Mouse (Mus musculus): ENCODE data around the gene Eps8l1. TPM values are rescaled to one million over a fixed set of nuclear protein-coding genes. Genes with fewer than 3 reads are reported as not detected.

Gene Eps8l1
- polyA plus RNA-seq, 1 experiment from 2014 or later: 3.0 TPM

- WGBS: under 1% methylated on average over 39 of the region's 39 CpGs
- peak overlapping the region; percentile 97 for H3K27ac ChIP-seq (ENCODE audit: poor library complexity, severe bottlenecking)
- peaks cover 30% of the 10 kb centered on the region for H3K36me3 ChIP-seq
- peak; percentile 91 for ATAC-seq (ENCODE audit: insufficient number of reproducible peaks, low FRiP score)
- H3K9me3 ChIP-seq (replicated peaks): no peaks in the 10 kb centered on the region; the same call in 1 of the 2 replicates
- H3K9ac ChIP-seq: peak overlapping the region; percentile 71
- H3K4me2 ChIP-seq: peak overlapping the region; percentile 93
- peaks cover 21% of the 10 kb centered on the region for H3K27me3 ChIP-seq (replicated peaks)
- H3K4me3 ChIP-seq: peak overlapping the region; percentile 63
- peaks cover 27% of the 10 kb centered on the region for H3K4me1 ChIP-seq (replicated peaks)
Measured at GRCm38 (mm10) chr7:4478021-4478795, 17.7 kb downstream of the Eps8l1 start.

GRCm38 (mm10) chr7:4478796-4479291 is 18.4 kb downstream of the Eps8l1 start:
- Histone ChIP-seq H3K36me3 (peaks cover 36% of the 10 kb centered on the region), H3K4me2 (peak overlapping the region; percentile 93), H3K9ac (peak overlapping the region; percentile 65), H3K27ac (ENCODE audit: poor library complexity, severe bottlenecking) (peak overlapping the region; percentile 97), H3K9me3 (replicated peaks) (no peaks in the 10 kb centered on the region; the same call in 1 of the 2 replicates), H3K27me3 (replicated peaks) (peaks cover 15% of the 10 kb centered on the region), H3K4me1 (replicated peaks) (peaks cover 26% of the 10 kb centered on the region), H3K4me3 (peak overlapping the region; percentile 63)
- 7% methylated on average over 16 of the region's 16 CpGs for WGBS
- ATAC-seq (ENCODE audit: insufficient number of reproducible peaks, low FRiP score): no peak

- Histone ChIP-seq H3K27ac (ENCODE audit: poor library complexity, severe bottlenecking) (no peak overlapping the region), H3K4me3 (no peak overlapping the region), H3K4me2 (peak overlapping the region; percentile 93; the same call in 1 of the 2 replicates), H3K36me3 (peaks cover 45% of the 10 kb centered on the region), H3K27me3 (replicated peaks) (peaks cover 7% of the 10 kb centered on the region; the same call in 1 of the 2 replicates), H3K9me3 (replicated peaks) (no peaks in the 10 kb centered on the region; the same call in 1 of the 2 replicates), H3K9ac (0 out of 2 replicates have a peak overlapping the region, but pooled peaks have one; percentile 65), H3K4me1 (replicated peaks) (peaks cover 20% of the 10 kb centered on the region)
- WGBS: 26% methylated on average over 6 of the region's 6 CpGs
- ATAC-seq (ENCODE audit: insufficient number of reproducible peaks, low FRiP score): no peak
Measured at GRCm38 (mm10) chr7:4479674-4480073, 19.2 kb downstream of the Eps8l1 start.

- Histone ChIP-seq H3K36me3 (peaks cover 68% of the 10 kb centered on the region), H3K27ac (ENCODE audit: poor library complexity, severe bottlenecking) (no peak overlapping the region), H3K4me1 (replicated peaks) (peaks cover 20% of the 10 kb centered on the region), H3K4me2 (no peak overlapping the region), H3K4me3 (no peak overlapping the region), H3K27me3 (replicated peaks) (no peaks in the 10 kb centered on the region), H3K9ac (no peak overlapping the region), H3K9me3 (replicated peaks) (no peaks in the 10 kb centered on the region)
- no peak for ATAC-seq (ENCODE audit: insufficient number of reproducible peaks, low FRiP score)
- 85% methylated on average over 12 of the region's 12 CpGs for WGBS
Measured at GRCm38 (mm10) chr7:4482281-4482680, 21.8 kb downstream of the Eps8l1 start.

- peak; percentile 75; the same call in 1 of the 2 replicates for ATAC-seq (ENCODE audit: insufficient number of reproducible peaks, low FRiP score)
- 53% methylated on average over 6 of the region's 6 CpGs for WGBS
Measured at GRCm38 (mm10) chr7:4491308-4491707, 30.8 kb downstream of the Eps8l1 start.

GRCm38 (mm10) chr7:4492284-4493224 is 32.1 kb downstream of the Eps8l1 start:
- peaks cover 82% of the 10 kb centered on the region for H3K36me3 ChIP-seq
- H3K27me3 ChIP-seq (replicated peaks): no peaks in the 10 kb centered on the region
- ATAC-seq (ENCODE audit: insufficient number of reproducible peaks, low FRiP score): no peak
- no peaks in the 10 kb centered on the region for H3K9me3 ChIP-seq (replicated peaks)
- H3K4me2 ChIP-seq: no peak overlapping the region
- H3K9ac ChIP-seq: peak overlapping the region; percentile 20; the same call in 1 of the 2 replicates
- WGBS: 77% methylated on average over 13 of the region's 13 CpGs
- peaks cover 40% of the 10 kb centered on the region for H3K4me1 ChIP-seq (replicated peaks)
- no peak overlapping the region for H3K4me3 ChIP-seq
- H3K27ac ChIP-seq (ENCODE audit: poor library complexity, severe bottlenecking): peak overlapping the region; percentile 45

More at GRCm38 (mm10) chr7:4491308-4491707, 30.8 kb downstream of the Eps8l1 start:
- no peak overlapping the region for H3K9ac ChIP-seq
- no peak overlapping the region for H3K4me3 ChIP-seq
- no peaks in the 10 kb centered on the region for H3K9me3 ChIP-seq (replicated peaks)
- H3K27ac ChIP-seq (ENCODE audit: poor library complexity, severe bottlenecking): peak overlapping the region; percentile 83
- H3K27me3 ChIP-seq (replicated peaks): no peaks in the 10 kb centered on the region
- H3K4me2 ChIP-seq: no peak overlapping the region
- H3K4me1 ChIP-seq (replicated peaks): peaks cover 32% of the 10 kb centered on the region
- H3K36me3 ChIP-seq: peaks cover 79% of the 10 kb centered on the region

DNA sequence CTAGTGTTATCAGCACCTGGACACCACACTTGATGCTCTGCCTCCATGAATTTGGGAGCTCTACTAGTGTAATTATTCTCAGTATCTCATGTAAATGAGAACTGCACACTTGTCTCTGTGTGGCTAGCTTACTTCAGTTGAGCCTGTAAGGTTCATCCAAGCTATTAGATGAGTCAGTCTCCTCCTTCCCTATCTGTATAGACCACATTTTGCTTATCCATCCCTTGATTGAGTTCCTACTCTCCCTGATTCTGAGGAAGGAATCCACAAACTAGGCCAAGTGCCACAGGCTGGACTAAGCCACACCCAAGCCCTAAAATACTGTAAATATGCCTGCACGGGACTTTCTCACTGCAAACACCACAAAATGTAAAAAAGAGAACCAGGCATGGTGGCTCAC is 33.5 kb downstream of the Eps8l1 start:
- ATAC-seq (ENCODE audit: insufficient number of reproducible peaks, low FRiP score): no peak
- no peak overlapping the region for H3K4me3 ChIP-seq
- H3K27ac ChIP-seq (ENCODE audit: poor library complexity, severe bottlenecking): no peak overlapping the region
- H3K9ac ChIP-seq: no peak overlapping the region
- H3K27me3 ChIP-seq (replicated peaks): no peaks in the 10 kb centered on the region
- WGBS: 61% methylated on average over 1 of the region's 1 CpGs
- H3K4me1 ChIP-seq (replicated peaks): peaks cover 55% of the 10 kb centered on the region
- H3K36me3 ChIP-seq: peaks cover 68% of the 10 kb centered on the region
- H3K9me3 ChIP-seq (replicated peaks): no peaks in the 10 kb centered on the region
- H3K4me2 ChIP-seq: no peak overlapping the region

- no peak overlapping the region for H3K4me3 ChIP-seq
- H3K36me3 ChIP-seq: peaks cover 51% of the 10 kb centered on the region
- no peak overlapping the region for H3K27ac ChIP-seq (ENCODE audit: poor library complexity, severe bottlenecking)
- H3K27me3 ChIP-seq (replicated peaks): no peaks in the 10 kb centered on the region
- no peak for ATAC-seq (ENCODE audit: insufficient number of reproducible peaks, low FRiP score)
- H3K4me1 ChIP-seq (replicated peaks): peaks cover 57% of the 10 kb centered on the region
- H3K4me2 ChIP-seq: no peak overlapping the region
- no peak overlapping the region for H3K9ac ChIP-seq
- WGBS: 91% methylated on average over 3 of the region's 3 CpGs
- no peaks in the 10 kb centered on the region for H3K9me3 ChIP-seq (replicated peaks)
Measured at GRCm38 (mm10) chr7:4496468-4496867, 36.0 kb downstream of the Eps8l1 start.

GRCm38 (mm10) chr7:4497271-4497903 is 36.9 kb downstream of the Eps8l1 start:
- Histone ChIP-seq H3K9ac (no peak overlapping the region), H3K4me3 (no peak overlapping the region), H3K27me3 (replicated peaks) (no peaks in the 10 kb centered on the region), H3K4me1 (replicated peaks) (peaks cover 50% of the 10 kb centered on the region), H3K27ac (ENCODE audit: poor library complexity, severe bottlenecking) (no peak overlapping the region), H3K4me2 (no peak overlapping the region), H3K9me3 (replicated peaks) (no peaks in the 10 kb centered on the region), H3K36me3 (peaks cover 47% of the 10 kb centered on the region)
- ATAC-seq (ENCODE audit: insufficient number of reproducible peaks, low FRiP score): no peak
- 84% methylated on average over 9 of the region's 9 CpGs for WGBS

GRCm38 (mm10) chr7:4498251-4498650 is 37.8 kb downstream of the Eps8l1 start:
- 0 out of 2 replicates have a peak, but pooled peaks have one; percentile 7 for ATAC-seq (ENCODE audit: insufficient number of reproducible peaks, low FRiP score)
- WGBS: 27% methylated on average over 9 of the region's 9 CpGs
- peaks cover 43% of the 10 kb centered on the region for H3K4me1 ChIP-seq (replicated peaks)
- H3K36me3 ChIP-seq: peaks cover 40% of the 10 kb centered on the region
- H3K9me3 ChIP-seq (replicated peaks): no peaks in the 10 kb centered on the region
- no peaks in the 10 kb centered on the region for H3K27me3 ChIP-seq (replicated peaks)
- H3K4me3 ChIP-seq: 0 out of 2 replicates have a peak overlapping the region, but pooled peaks have one; percentile 4
- peak overlapping the region; percentile 83 for H3K4me2 ChIP-seq
- peak overlapping the region; percentile 56 for H3K27ac ChIP-seq (ENCODE audit: poor library complexity, severe bottlenecking)
- peak overlapping the region; percentile 66; the same call in 1 of the 2 replicates for H3K9ac ChIP-seq

All from heart, embryonic 12.5 days (tissue).